ENCODE assay signal across 26 mouse cellular contexts in the genomic region with DNA sequence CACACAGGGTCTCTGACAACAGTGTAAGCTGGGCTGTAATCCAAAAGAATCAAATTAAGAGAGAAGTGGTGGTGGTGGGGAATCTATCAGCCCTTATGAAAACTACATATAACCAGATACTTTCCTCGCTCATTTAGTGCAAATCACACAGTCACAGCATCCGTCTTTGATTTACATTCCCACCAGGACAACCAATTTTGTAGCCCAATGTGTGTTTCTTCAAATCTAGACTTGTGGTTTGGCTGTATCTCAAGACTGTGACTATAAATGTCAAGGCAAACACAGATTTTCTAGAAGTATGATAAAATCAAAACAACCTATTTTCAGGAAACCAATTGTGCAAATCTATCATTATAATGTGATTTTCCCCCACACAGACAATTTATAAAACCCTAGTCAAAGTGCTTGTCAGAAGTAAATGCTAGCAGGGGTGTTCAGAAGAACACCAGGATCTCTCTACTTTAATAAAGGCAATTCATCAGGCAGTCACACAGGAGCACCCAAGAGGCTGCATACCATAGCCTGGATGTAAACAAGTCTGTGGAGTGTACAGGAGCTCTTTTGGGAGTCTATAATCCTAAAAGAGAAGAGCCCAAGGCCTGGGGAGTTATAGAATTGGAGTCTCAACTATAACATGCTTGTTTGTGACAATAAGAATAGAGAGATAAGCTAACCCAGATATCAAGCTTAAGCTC. TPM values are rescaled to one million over a fixed set of nuclear protein-coding genes. Genes with fewer than 3 reads are reported as not detected.
DNase-seq lines count a peak whose midpoint lies in the region; ATAC-seq and TF ChIP-seq lines count a peak whose summit lies in the region.
"Had no signal": no experiment of that assay in that cellular context is flagged by ENCODE, and none has a peak within 500 bp of the region (broad histone marks: within the 10 kb centered on the region; RNA-seq: fewer than 3 reads in every experiment).

No protein-coding gene starts in this region.

- no peak for TF ChIP-seq POLR2A in kidney, adult 2 months (IDR thresholded peaks at IDR 0.05; ENCODE audit: low read depth, low read length)

- no peak overlapping the region for H3K4me3 ChIP-seq in embryonic facial prominence, embryonic 14.5 days (ENCODE audit: low read depth, low read length)
- no peak overlapping the region for H3K4me3 ChIP-seq in embryonic facial prominence, embryonic 10.5 days
- no peak overlapping the region for H3K4me3 ChIP-seq in kidney, embryonic 16.5 days (ENCODE audit: low read length)
- H3K4me3 ChIP-seq in kidney, adult 2 months (ENCODE audit: insufficient read depth, low read depth, low read length): no peak overlapping the region
- H3K4me3 ChIP-seq: embryonic facial prominence, embryonic 13.5 days; forebrain, embryonic 10.5 days; forebrain, embryonic 13.5 days; hindbrain, embryonic 12.5 days; hindbrain, embryonic 15.5 days had no signal

- peak; percentile 71 for DNase-seq in embryonic facial prominence, embryonic 14.5 days (ENCODE audit: low spot score)
- DNase-seq in embryonic facial prominence, embryonic 10.5 days (ENCODE audit: low spot score): no peak
- no peak for DNase-seq in kidney, adult 2 months
- DNase-seq in kidney, postnatal 14 days: peak; percentile 7
- DNase-seq in kidney, adult 18-20 months: no peak
- DNase-seq: adrenal gland, adult 2 months; adrenal gland, postnatal 14 days; B cell, adult 2 months; cerebellum, adult 11 months; cerebellum, adult 2 months; cerebellum, adult 9-11 months; cerebellum, postnatal 25 days; gastrocnemius, postnatal 10 days; gastrocnemius, postnatal 36 days had no signal

- no peak overlapping the region for H3K9ac ChIP-seq in embryonic facial prominence, embryonic 14.5 days (ENCODE audit: low read depth, low read length)
- H3K9ac ChIP-seq in kidney, embryonic 16.5 days (replicated peaks; ENCODE audit: low read length): no peak overlapping the region
- H3K9ac ChIP-seq: embryonic facial prominence, embryonic 13.5 days; forebrain, embryonic 13.5 days; hindbrain, embryonic 12.5 days; hindbrain, embryonic 15.5 days had no signal

- ATAC-seq in embryonic facial prominence, embryonic 14.5 days (ENCODE audit: low read depth): no peak; the same call in 1 of the 2 replicates
- peak; percentile 78; the same call in 1 of the 2 replicates for ATAC-seq in kidney, embryonic 16.5 days (ENCODE audit: low FRiP score, low TSS enrichment)
- ATAC-seq: forebrain, embryonic 13.5 days; forebrain, embryonic 16.5 days had no signal

- no peaks in the 10 kb centered on the region for H3K36me3 ChIP-seq in embryonic facial prominence, embryonic 14.5 days (ENCODE audit: control insufficient read depth, insufficient read depth, low read length)
- no peaks in the 10 kb centered on the region for H3K36me3 ChIP-seq in embryonic facial prominence, embryonic 10.5 days (replicated peaks)
- H3K36me3 ChIP-seq in kidney, embryonic 16.5 days (ENCODE audit: insufficient read depth, low read length): no peaks in the 10 kb centered on the region
- no peaks in the 10 kb centered on the region for H3K36me3 ChIP-seq in kidney, adult 2 months (ENCODE audit: control insufficient read depth, insufficient read depth, low read length)
- H3K36me3 ChIP-seq: embryonic facial prominence, embryonic 13.5 days; forebrain, embryonic 10.5 days; G1E; hindbrain, embryonic 12.5 days; hindbrain, embryonic 15.5 days had no signal

- no peaks in the 10 kb centered on the region for H3K27me3 ChIP-seq in embryonic facial prominence, embryonic 14.5 days (replicated peaks; ENCODE audit: control insufficient read depth, insufficient read depth, low read length)
- H3K27me3 ChIP-seq in embryonic facial prominence, embryonic 10.5 days (replicated peaks; ENCODE audit: low read depth, poor library complexity, severe bottlenecking): no peaks in the 10 kb centered on the region
- H3K27me3 ChIP-seq in kidney, embryonic 16.5 days (ENCODE audit: insufficient read depth, low read length): no peaks in the 10 kb centered on the region
- H3K27me3 ChIP-seq in kidney, adult 2 months (replicated peaks; ENCODE audit: control insufficient read depth, insufficient read depth, low read length): no peaks in the 10 kb centered on the region
- H3K27me3 ChIP-seq: CH12.LX; embryonic facial prominence, embryonic 13.5 days; forebrain, embryonic 13.5 days; hindbrain, embryonic 12.5 days; hindbrain, embryonic 15.5 days had no signal

- peaks cover 7% of the 10 kb centered on the region; the same call in 1 of the 2 replicates for H3K4me1 ChIP-seq in embryonic facial prominence, embryonic 14.5 days (ENCODE audit: control insufficient read depth, insufficient read depth, low read length)
- no peaks in the 10 kb centered on the region for H3K4me1 ChIP-seq in embryonic facial prominence, embryonic 10.5 days
- no peaks in the 10 kb centered on the region for H3K4me1 ChIP-seq in kidney, embryonic 16.5 days (ENCODE audit: insufficient read depth, low read length)
- no peaks in the 10 kb centered on the region for H3K4me1 ChIP-seq in kidney, adult 2 months (ENCODE audit: control insufficient read depth, insufficient read depth, low read length)
- H3K4me1 ChIP-seq: embryonic facial prominence, embryonic 13.5 days; forebrain, embryonic 10.5 days; forebrain, embryonic 13.5 days; hindbrain, embryonic 12.5 days; hindbrain, embryonic 15.5 days had no signal

- H3K4me2 ChIP-seq in embryonic facial prominence, embryonic 14.5 days (ENCODE audit: low read depth, low read length): no peak overlapping the region
- H3K4me2 ChIP-seq in kidney, embryonic 16.5 days (replicated peaks; ENCODE audit: low read depth, low read length): no peak overlapping the region
- H3K4me2 ChIP-seq: embryonic facial prominence, embryonic 13.5 days; forebrain, embryonic 13.5 days; heart, embryonic 11.5 days; hindbrain, embryonic 12.5 days; hindbrain, embryonic 15.5 days had no signal

- H3K9me3 ChIP-seq in embryonic facial prominence, embryonic 14.5 days (ENCODE audit: control insufficient read depth, low read length): no peaks in the 10 kb centered on the region
- no peaks in the 10 kb centered on the region for H3K9me3 ChIP-seq in embryonic facial prominence, embryonic 10.5 days
- H3K9me3 ChIP-seq in kidney, embryonic 16.5 days (ENCODE audit: low read length): no peaks in the 10 kb centered on the region
- H3K9me3 ChIP-seq: embryonic facial prominence, embryonic 13.5 days; forebrain, embryonic 10.5 days; forebrain, embryonic 13.5 days; G1E; hindbrain, embryonic 12.5 days; hindbrain, embryonic 15.5 days had no signal

- TF ChIP-seq CTCF in kidney, adult 2 months (conservative IDR thresholded peaks at IDR 0.05; ENCODE audit: insufficient read depth, insufficient read length, low read depth, low read length): no peak

- 38% methylated on average over 2 of the region's 2 CpGs for WGBS in embryonic facial prominence, embryonic 14.5 days
- 84% methylated on average over 2 of the region's 2 CpGs for WGBS in embryonic facial prominence, embryonic 10.5 days
- WGBS in kidney, embryonic 16.5 days: 51% methylated on average over 2 of the region's 2 CpGs
- 77% methylated on average over 2 of the region's 2 CpGs for WGBS in kidney, adult 2 months

- H3K27ac ChIP-seq in embryonic facial prominence, embryonic 14.5 days (replicated peaks; ENCODE audit: low read depth, low read length): no peak overlapping the region
- no peak overlapping the region for H3K27ac ChIP-seq in embryonic facial prominence, embryonic 10.5 days (replicated peaks)
- H3K27ac ChIP-seq in kidney, embryonic 16.5 days (ENCODE audit: low read length): no peak overlapping the region
- H3K27ac ChIP-seq in kidney, adult 2 months (ENCODE audit: insufficient read depth, low read depth, low read length): no peak overlapping the region
- H3K27ac ChIP-seq: embryonic facial prominence, embryonic 13.5 days; forebrain, embryonic 10.5 days; forebrain, embryonic 13.5 days; hindbrain, embryonic 12.5 days; hindbrain, embryonic 15.5 days had no signal

RNA-seq across cellular contexts. Expression of gene Slc22a22, which starts 42.6 kb away (rescaled TPM):
- polyA plus RNA-seq in embryonic facial prominence, embryonic 14.5 days (2014; fragmentation: Nextera tagmentation; extraction: Ambion mirVana): 0.14 TPM in 1 of 2 replicates, not detected in the other
- polyA plus RNA-seq in embryonic facial prominence, embryonic 10.5 days (2016; fragmentation: Nextera tagmentation; extraction: Ambion mirVana): not detected in 2 replicates
- 4.6 and 4.8 TPM in 2 replicates for polyA plus RNA-seq in kidney, embryonic 16.5 days (2015; fragmentation: Nextera tagmentation; extraction: Ambion mirVana)
- polyA plus RNA-seq in kidney, adult 2 months (2012; rRNA removed): 20.6 and 34.5 TPM in 2 replicates
- polyA plus RNA-seq: adrenal gland, adult 2 months; cerebellum, adult 2 months; embryonic facial prominence, embryonic 13.5 days; forebrain, embryonic 10.5 days; forebrain, embryonic 13.5 days; forebrain, embryonic 16.5 days; G1E; heart, embryonic 11.5 days; heart, embryonic 14.5 days; heart, postnatal 0 days; hindbrain, embryonic 12.5 days; hindbrain, embryonic 15.5 days had no signal

Comparison
In these comparisons a context has a peak if more than half of its experiments do, and no peak if none do; other contexts are left out.
1. DNase-seq: peak in embryonic facial prominence, embryonic 14.5 days (single experiment) and kidney, postnatal 14 days (single experiment); none in embryonic facial prominence, embryonic 10.5 days (single experiment), kidney, adult 2 months (single experiment) and kidney, adult 18-20 months (single experiment).